Mouse (Mus musculus): ENCODE results near the gene Lrtm1. TPM values are rescaled to one million over a fixed set of nuclear protein-coding genes. Genes with fewer than 3 reads are reported as not detected.

The Lrtm1 gene
- polyA plus RNA-seq, 1 experiment from 2014 or later = 1.7 TPM

GRCm38 (mm10) chr14:29040606-29041364, 22.8 kb downstream of the Lrtm1 start:
- Histone ChIP-seq H3K4me3 (ENCODE audit: low read depth, low read length) (no peak overlapping the region), H3K27me3 (ENCODE audit: insufficient read depth, low read length) (no peaks in the 10 kb centered on the region), H3K4me2 (ENCODE audit: low read depth, low read length) (no peak overlapping the region), H3K9ac (replicated peaks) (no peak overlapping the region), H3K9me3 (ENCODE audit: low read length) (no peaks in the 10 kb centered on the region), H3K4me1 (ENCODE audit: insufficient read depth) (no peaks in the 10 kb centered on the region), H3K36me3 (replicated peaks; ENCODE audit: insufficient read depth, low read length) (no peaks in the 10 kb centered on the region), H3K27ac (ENCODE audit: low read depth) (no peak overlapping the region)
- WGBS (ENCODE audit: insufficient replicate concordance) = 72% methylated on average over 9 of the region's 9 CpGs
- ATAC-seq (no peak), DNase-seq (no peak)
- TF ChIP-seq EP300 (IDR thresholded peaks at IDR 0.05; ENCODE audit: low read depth) = no peak
- no peak for TF ChIP-seq CTCF (IDR thresholded peaks at IDR 0.05; ENCODE audit: low read depth)

- no peak for ATAC-seq
- Histone ChIP-seq H3K4me2 (ENCODE audit: low read depth, low read length) (no peak overlapping the region), H3K9ac (replicated peaks) (no peak overlapping the region), H3K36me3 (replicated peaks; ENCODE audit: insufficient read depth, low read length) (no peaks in the 10 kb centered on the region), H3K9me3 (ENCODE audit: low read length) (no peaks in the 10 kb centered on the region), H3K27ac (ENCODE audit: low read depth) (no peak overlapping the region), H3K27me3 (ENCODE audit: insufficient read depth, low read length) (no peaks in the 10 kb centered on the region), H3K4me3 (ENCODE audit: low read depth, low read length) (no peak overlapping the region), H3K4me1 (ENCODE audit: insufficient read depth) (no peaks in the 10 kb centered on the region)
- TF ChIP-seq EP300 (IDR thresholded peaks at IDR 0.05; ENCODE audit: low read depth) = no peak
- TF ChIP-seq CTCF (IDR thresholded peaks at IDR 0.05; ENCODE audit: low read depth) = no peak
- WGBS (ENCODE audit: insufficient replicate concordance) = 63% methylated on average over 1 of the region's 1 CpGs
- DNase-seq = no peak
Observed at GRCm38 (mm10) chr14:29041498-29041897, 23.5 kb downstream of the Lrtm1 start.

- Histone ChIP-seq H3K4me2 (ENCODE audit: low read depth, low read length) (no peak overlapping the region), H3K27me3 (ENCODE audit: insufficient read depth, low read length) (no peaks in the 10 kb centered on the region), H3K4me1 (ENCODE audit: insufficient read depth) (no peaks in the 10 kb centered on the region), H3K9me3 (ENCODE audit: low read length) (no peaks in the 10 kb centered on the region), H3K36me3 (replicated peaks; ENCODE audit: insufficient read depth, low read length) (no peaks in the 10 kb centered on the region), H3K27ac (ENCODE audit: low read depth) (no peak overlapping the region), H3K4me3 (ENCODE audit: low read depth, low read length) (no peak overlapping the region), H3K9ac (replicated peaks) (no peak overlapping the region)
- no peak for TF ChIP-seq EP300 (IDR thresholded peaks at IDR 0.05; ENCODE audit: low read depth)
- no peak for TF ChIP-seq CTCF (IDR thresholded peaks at IDR 0.05; ENCODE audit: low read depth)
- WGBS (ENCODE audit: insufficient replicate concordance) = 70% methylated on average over 1 of the region's 1 CpGs
- DNase-seq = no peak
- ATAC-seq = no peak
Observed at GRCm38 (mm10) chr14:29042355-29042754, 24.3 kb downstream of the Lrtm1 start.

- DNase-seq (no peak), ATAC-seq (no peak)
- no peak overlapping the region for H3K4me2 ChIP-seq (ENCODE audit: low read depth, low read length)
- no peak overlapping the region for H3K4me3 ChIP-seq (ENCODE audit: low read depth, low read length)
- no peak overlapping the region for H3K9ac ChIP-seq (replicated peaks)
- no peaks in the 10 kb centered on the region for H3K27me3 ChIP-seq (ENCODE audit: insufficient read depth, low read length)
- H3K9me3 ChIP-seq (ENCODE audit: low read length) = no peaks in the 10 kb centered on the region
- H3K36me3 ChIP-seq (replicated peaks; ENCODE audit: insufficient read depth, low read length) = no peaks in the 10 kb centered on the region
- H3K4me1 ChIP-seq (ENCODE audit: insufficient read depth) = no peaks in the 10 kb centered on the region
- 52% methylated on average over 16 of the region's 16 CpGs for WGBS (ENCODE audit: insufficient replicate concordance)
- no peak overlapping the region for H3K27ac ChIP-seq (ENCODE audit: low read depth)
- TF ChIP-seq CTCF (IDR thresholded peaks at IDR 0.05; ENCODE audit: low read depth) (no peak), EP300 (IDR thresholded peaks at IDR 0.05; ENCODE audit: low read depth) (no peak)
Observed at GRCm38 (mm10) chr14:29051951-29052835, 34.2 kb downstream of the Lrtm1 start.

GRCm38 (mm10) chr14:29060679-29061078, 42.7 kb downstream of the Lrtm1 start:
- Histone ChIP-seq H3K36me3 (replicated peaks; ENCODE audit: insufficient read depth, low read length) (no peaks in the 10 kb centered on the region), H3K9me3 (ENCODE audit: low read length) (no peaks in the 10 kb centered on the region), H3K4me1 (ENCODE audit: insufficient read depth) (no peaks in the 10 kb centered on the region), H3K4me2 (ENCODE audit: low read depth, low read length) (no peak overlapping the region), H3K27me3 (ENCODE audit: insufficient read depth, low read length) (no peaks in the 10 kb centered on the region), H3K4me3 (ENCODE audit: low read depth, low read length) (no peak overlapping the region), H3K27ac (ENCODE audit: low read depth) (no peak overlapping the region), H3K9ac (replicated peaks) (no peak overlapping the region)
- TF ChIP-seq CTCF (IDR thresholded peaks at IDR 0.05; ENCODE audit: low read depth) = no peak
- TF ChIP-seq EP300 (IDR thresholded peaks at IDR 0.05; ENCODE audit: low read depth) = no peak
- ATAC-seq (no peak), DNase-seq (no peak)

- Histone ChIP-seq H3K27me3 (ENCODE audit: insufficient read depth, low read length) (no peaks in the 10 kb centered on the region), H3K4me2 (ENCODE audit: low read depth, low read length) (no peak overlapping the region), H3K4me1 (ENCODE audit: insufficient read depth) (no peaks in the 10 kb centered on the region), H3K27ac (ENCODE audit: low read depth) (no peak overlapping the region), H3K9me3 (ENCODE audit: low read length) (no peaks in the 10 kb centered on the region), H3K9ac (replicated peaks) (no peak overlapping the region), H3K4me3 (ENCODE audit: low read depth, low read length) (no peak overlapping the region), H3K36me3 (replicated peaks; ENCODE audit: insufficient read depth, low read length) (no peaks in the 10 kb centered on the region)
- TF ChIP-seq EP300 (IDR thresholded peaks at IDR 0.05; ENCODE audit: low read depth) (no peak), CTCF (IDR thresholded peaks at IDR 0.05; ENCODE audit: low read depth) (no peak)
- DNase-seq = no peak
- 54% methylated on average over 1 of the region's 1 CpGs for WGBS (ENCODE audit: insufficient replicate concordance)
- no peak for ATAC-seq
Observed at GRCm38 (mm10) chr14:29061491-29061890, 43.5 kb downstream of the Lrtm1 start.

Measured in liver, postnatal 0 days (tissue).